Mouse (Mus musculus) ES-Bruce4 (cell line): Measurements from ENCODE around the gene Ttyh3. TPM values are rescaled to one million over a fixed set of nuclear protein-coding genes. Genes with fewer than 3 reads are reported as not detected.

Experiments
- H3K27ac ChIP-seq: 2 replicates; pipeline ENCODE4 v1.5.1; 2012; ENCODE audit warnings: low read length, inconsistent platforms; ENCODE audit not compliant: insufficient read depth
- H3K27me3 ChIP-seq: 2 replicates; pipeline ENCODE4 v1.6.1; 2012; ENCODE audit warnings: mild to moderate bottlenecking, low read length, inconsistent platforms; ENCODE audit not compliant: control insufficient read depth, poor library complexity, insufficient read depth, severe bottlenecking
- H3K36me3 ChIP-seq: 2 replicates; pipeline ENCODE4 v1.6.1; 2012; ENCODE audit warnings: inconsistent platforms, mild to moderate bottlenecking, low read length, moderate library complexity; ENCODE audit not compliant: control insufficient read depth, poor library complexity, insufficient read depth, severe bottlenecking
- H3K4me1 ChIP-seq: one replicate; pipeline ENCODE4 v1.8.1; 2011; ENCODE audit warnings: low read length; ENCODE audit not compliant: control insufficient read depth, insufficient read depth
- H3K4me3 ChIP-seq: 2 replicates; pipeline ENCODE4 v1.5.1; 2011; ENCODE audit warnings: low read depth, mild to moderate bottlenecking, low read length
- H3K9ac ChIP-seq: 2 replicates; pipeline ENCODE4 v1.6.1; 2012; ENCODE audit warnings: low read depth, mild to moderate bottlenecking, inconsistent platforms; ENCODE audit not compliant: poor library complexity, severe bottlenecking
- H3K9me3 ChIP-seq: replicated peaks from 2 replicates; pipeline ENCODE4 v1.6.1; 2012; ENCODE audit warnings: mild to moderate bottlenecking, low read length, inconsistent platforms; ENCODE audit not compliant: control insufficient read depth, poor library complexity, insufficient read depth, severe bottlenecking
- CTCF ChIP-seq: IDR thresholded peaks from one replicate; pipeline ENCODE4 v1.8.1; 2011; ENCODE audit warnings: low read depth, low read length
- EP300 ChIP-seq: IDR thresholded peaks from 2 replicates; pipeline ENCODE4 v1.6.1; 2011; ENCODE audit warnings: low read depth, low read length; ENCODE audit not compliant: insufficient read depth
- POLR2A ChIP-seq: IDR thresholded peaks from one replicate; pipeline ENCODE4 v1.8.1; 2011; ENCODE audit warnings: low read length; ENCODE audit not compliant: insufficient read depth
- polyA plus RNA-seq: library from polyadenylated mRNA; stranded (reverse); fragments of >200 nt; gene quantifications from 2 replicates; pipeline ENCODE4 v1.2.4, GENCODE M21; 2011; ENCODE audit warnings: low read depth; ENCODE audit not compliant: missing spikeins, insufficient read depth, insufficient read length

Ttyh3 gene
- polyA plus RNA-seq, 1 experiment: 19.1 TPM

DNA sequence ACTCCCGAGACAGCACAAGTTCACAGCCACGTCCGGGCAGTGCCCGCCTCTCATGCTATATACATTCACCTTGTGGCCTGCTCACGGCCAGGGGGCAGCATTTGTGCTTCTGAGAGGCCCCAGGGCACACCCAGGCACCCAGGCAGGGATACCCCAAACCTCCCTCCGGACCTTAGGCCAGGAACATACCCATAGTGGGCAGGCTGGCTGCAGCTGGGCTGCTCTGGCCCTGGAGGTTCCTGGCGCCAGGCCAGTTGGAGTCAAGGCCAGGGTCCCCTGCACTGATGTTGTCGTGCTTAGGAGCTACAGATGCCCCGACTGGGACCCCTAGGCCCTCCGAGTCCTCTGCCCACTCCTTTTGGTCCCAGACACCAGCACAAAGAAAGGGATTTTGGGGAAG is 27.3 kb downstream of the Ttyh3 start:
- H3K4me3 ChIP-seq: no peak overlapping the region
- no peaks in the 10 kb centered on the region for H3K4me1 ChIP-seq
- H3K9me3 ChIP-seq: no peaks in the 10 kb centered on the region
- H3K36me3 ChIP-seq: no peaks in the 10 kb centered on the region
- no peak overlapping the region for H3K27ac ChIP-seq
- TF ChIP-seq CTCF (no peak), EP300 (no peak), POLR2A (no peak)
- H3K27me3 ChIP-seq: no peaks in the 10 kb centered on the region
- no peak overlapping the region for H3K9ac ChIP-seq

DNA sequence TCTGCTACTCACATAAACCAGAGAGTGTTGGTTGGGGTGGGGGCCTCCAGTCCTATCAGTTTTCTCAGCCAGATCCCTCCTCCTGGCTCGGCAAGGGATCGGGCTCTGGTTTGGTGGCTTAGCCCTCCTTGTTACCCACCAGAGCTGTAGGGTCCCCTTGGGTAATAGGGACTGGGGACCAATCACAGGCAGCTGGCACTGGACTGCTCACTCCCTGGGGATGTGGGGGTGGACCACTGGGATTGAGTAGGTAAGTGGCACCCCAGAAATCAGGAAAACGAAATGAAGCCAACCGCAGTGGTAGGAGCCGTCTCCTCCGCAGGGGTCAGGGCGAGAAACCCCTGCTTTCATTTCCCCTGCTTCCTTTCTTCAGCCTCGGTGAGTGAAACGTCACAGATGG is 27.7 kb downstream of the Ttyh3 start:
- H3K9me3 ChIP-seq: no peaks in the 10 kb centered on the region
- H3K9ac ChIP-seq: no peak overlapping the region
- no peaks in the 10 kb centered on the region for H3K36me3 ChIP-seq
- H3K4me1 ChIP-seq: no peaks in the 10 kb centered on the region
- no peaks in the 10 kb centered on the region for H3K27me3 ChIP-seq
- no peak for TF ChIP-seq POLR2A
- TF ChIP-seq CTCF: no peak
- no peak for TF ChIP-seq EP300
- no peak overlapping the region for H3K27ac ChIP-seq
- no peak overlapping the region for H3K4me3 ChIP-seq

DNA sequence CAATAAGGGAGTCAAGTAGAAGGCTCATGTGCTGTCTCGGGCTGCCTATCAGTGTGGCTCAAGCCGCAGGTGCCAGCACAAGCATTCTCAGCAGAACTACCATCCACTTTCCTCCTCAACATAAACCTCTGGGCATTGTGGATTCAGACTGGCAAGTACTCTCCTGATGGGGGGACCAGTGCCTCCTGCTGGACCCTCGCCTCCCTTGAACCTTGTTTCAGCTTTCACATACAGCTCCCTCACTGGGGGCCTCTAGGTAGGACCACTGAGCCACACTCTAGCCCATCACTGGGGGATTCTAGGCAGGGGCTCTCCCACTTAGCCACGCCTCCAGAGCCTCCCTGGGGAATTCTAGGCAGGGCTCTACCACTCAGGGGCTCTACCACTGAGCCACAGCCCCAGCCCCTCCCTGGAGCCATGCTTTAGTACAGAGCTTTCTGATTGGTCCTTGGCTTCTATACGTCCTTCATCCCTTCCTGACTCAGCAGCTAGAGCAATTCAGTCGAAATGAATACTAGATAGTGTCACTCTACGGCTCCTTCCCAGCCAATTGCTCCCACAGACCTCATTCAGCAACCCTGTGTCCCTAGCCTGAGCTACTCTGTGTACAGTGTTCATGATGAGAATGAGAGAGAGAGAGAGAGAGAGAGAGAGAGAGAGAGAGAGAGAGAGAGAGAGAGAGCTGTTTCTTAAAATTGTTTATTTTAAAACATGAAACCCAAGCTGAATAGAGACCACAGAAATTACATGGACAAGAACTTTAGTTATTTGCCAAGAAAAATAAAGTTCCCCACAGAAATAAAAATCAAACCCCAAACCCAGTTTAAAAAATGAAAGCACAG is 28.7 kb downstream of the Ttyh3 start:
- H3K36me3 ChIP-seq: no peaks in the 10 kb centered on the region
- no peak overlapping the region for H3K27ac ChIP-seq
- no peak for TF ChIP-seq POLR2A
- no peak for TF ChIP-seq CTCF
- TF ChIP-seq EP300: no peak

DNA sequence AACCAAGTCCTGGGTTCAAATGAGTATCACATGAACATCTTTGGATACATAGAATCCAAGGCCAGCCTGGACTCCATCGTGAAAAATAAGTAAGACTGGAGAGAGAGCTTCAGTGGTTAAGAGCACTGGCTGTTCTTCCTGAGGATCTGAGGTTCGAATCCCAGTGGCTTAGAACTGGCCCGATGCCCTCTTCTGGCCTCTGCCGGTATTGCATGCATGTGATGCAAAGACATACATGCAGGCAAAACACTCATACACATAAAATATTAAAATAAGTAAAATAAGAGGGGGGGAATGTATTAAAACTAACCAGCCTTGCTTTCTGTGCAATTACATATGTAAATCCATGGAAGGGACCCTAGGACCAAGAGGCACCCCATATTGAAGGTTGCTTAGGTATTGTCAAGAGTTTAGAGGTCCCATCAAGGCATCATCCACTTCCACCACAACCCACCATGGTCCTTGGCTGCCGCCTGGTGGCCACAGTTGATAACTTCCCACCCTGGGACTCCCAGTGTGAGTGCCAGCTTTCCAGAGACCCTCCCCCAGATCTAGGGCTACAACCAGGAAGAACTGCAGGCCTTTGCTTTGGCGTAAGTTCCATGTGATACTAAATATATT is 29.6 kb downstream of the Ttyh3 start:
- H3K4me1 ChIP-seq: no peaks in the 10 kb centered on the region
- H3K4me3 ChIP-seq: no peak overlapping the region
- no peaks in the 10 kb centered on the region for H3K36me3 ChIP-seq
- no peak overlapping the region for H3K9ac ChIP-seq
- H3K27me3 ChIP-seq: no peaks in the 10 kb centered on the region
- no peaks in the 10 kb centered on the region for H3K9me3 ChIP-seq
- no peak overlapping the region for H3K27ac ChIP-seq
- no peak for TF ChIP-seq POLR2A
- TF ChIP-seq EP300: no peak
- TF ChIP-seq CTCF: peak; percentile 85

More for the DNA sequence above, 28.7 kb downstream of the Ttyh3 start:
- H3K27me3 ChIP-seq: no peaks in the 10 kb centered on the region
- H3K4me3 ChIP-seq: no peak overlapping the region
- no peaks in the 10 kb centered on the region for H3K9me3 ChIP-seq
- no peaks in the 10 kb centered on the region for H3K4me1 ChIP-seq
- no peak overlapping the region for H3K9ac ChIP-seq

GRCm38 (mm10) chr5:140617714-140618113 is 31.1 kb downstream of the Ttyh3 start:
- H3K4me3 ChIP-seq: no peak overlapping the region
- no peaks in the 10 kb centered on the region for H3K4me1 ChIP-seq
- no peaks in the 10 kb centered on the region for H3K27me3 ChIP-seq
- H3K9ac ChIP-seq: no peak overlapping the region
- TF ChIP-seq CTCF (no peak), POLR2A (no peak), EP300 (no peak)
- no peaks in the 10 kb centered on the region for H3K9me3 ChIP-seq
- H3K27ac ChIP-seq: no peak overlapping the region
- H3K36me3 ChIP-seq: no peaks in the 10 kb centered on the region

DNA sequence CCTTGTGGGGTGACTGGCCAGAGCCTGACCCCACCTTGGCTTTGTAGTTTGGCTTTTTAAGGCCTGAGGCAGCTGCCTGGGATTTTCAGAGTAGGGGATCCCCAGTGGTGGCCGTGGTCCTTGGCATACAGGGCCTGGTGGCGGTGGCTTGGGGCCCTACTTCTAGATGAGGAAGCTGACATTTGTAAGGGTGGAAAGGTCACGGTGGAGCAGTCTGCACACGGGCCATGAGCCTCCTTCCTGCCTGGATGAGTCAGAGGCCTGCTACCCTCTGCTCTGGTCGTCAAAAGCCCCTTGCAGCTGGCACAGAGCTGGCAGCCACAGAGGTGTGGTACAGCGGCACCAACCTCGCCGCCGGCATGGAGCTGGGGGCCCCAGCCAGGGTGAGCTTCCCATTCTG is 32.1 kb downstream of the Ttyh3 start:
- Histone ChIP-seq H3K9me3 (no peaks in the 10 kb centered on the region), H3K9ac (no peak overlapping the region), H3K36me3 (no peaks in the 10 kb centered on the region), H3K27ac (no peak overlapping the region), H3K4me1 (peaks cover 4% of the 10 kb centered on the region), H3K4me3 (no peak overlapping the region), H3K27me3 (no peaks in the 10 kb centered on the region)
- TF ChIP-seq CTCF (no peak), EP300 (no peak), POLR2A (no peak)
